Mouse (Mus musculus): Measurements from ENCODE around the gene Tlx1.

DNA sequence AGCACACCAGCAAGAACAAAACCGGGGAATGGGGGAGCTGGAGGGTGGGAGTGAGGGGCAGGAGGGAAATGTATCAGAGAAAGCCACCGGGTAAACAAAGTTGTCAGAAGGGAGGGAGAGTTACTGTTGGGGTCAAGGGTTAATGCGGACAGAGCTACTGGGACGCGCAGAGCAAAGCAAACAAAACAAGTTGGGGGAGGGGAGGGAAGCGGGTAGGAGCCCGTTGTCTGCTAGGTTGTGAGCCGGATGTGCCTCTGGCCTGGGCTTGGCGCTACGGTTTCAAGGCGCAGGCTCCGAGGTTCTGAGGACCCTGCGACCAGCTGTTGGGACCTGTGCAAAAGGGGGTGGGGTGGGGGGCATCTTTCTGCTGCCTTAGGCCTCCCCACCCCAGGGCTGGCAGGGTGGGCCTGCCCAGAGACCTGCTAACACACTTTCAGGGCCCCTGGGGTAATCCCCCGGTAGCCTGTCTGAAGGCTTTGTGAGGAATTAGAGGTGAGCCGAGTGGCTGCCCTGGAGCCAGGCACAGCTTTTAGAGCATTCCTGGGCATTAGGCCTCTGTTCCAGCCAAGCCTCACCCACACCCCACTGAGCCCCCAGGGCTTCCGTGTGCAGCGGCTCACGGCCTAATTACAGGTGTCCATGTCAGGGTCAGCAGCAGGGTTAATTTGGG, 36.6 kb upstream of the Tlx1 start:
- no peak for TF ChIP-seq POLR2A (IDR thresholded peaks at IDR 0.05; ENCODE audit: borderline replicate concordance, control insufficient read depth, low read depth, low read length)
- TF ChIP-seq CTCF (IDR thresholded peaks at IDR 0.05; ENCODE audit: control insufficient read depth, insufficient read depth, low read length), result no peak
